Mouse (Mus musculus): ENCODE results near the gene Ctnnbip1.

DNA sequence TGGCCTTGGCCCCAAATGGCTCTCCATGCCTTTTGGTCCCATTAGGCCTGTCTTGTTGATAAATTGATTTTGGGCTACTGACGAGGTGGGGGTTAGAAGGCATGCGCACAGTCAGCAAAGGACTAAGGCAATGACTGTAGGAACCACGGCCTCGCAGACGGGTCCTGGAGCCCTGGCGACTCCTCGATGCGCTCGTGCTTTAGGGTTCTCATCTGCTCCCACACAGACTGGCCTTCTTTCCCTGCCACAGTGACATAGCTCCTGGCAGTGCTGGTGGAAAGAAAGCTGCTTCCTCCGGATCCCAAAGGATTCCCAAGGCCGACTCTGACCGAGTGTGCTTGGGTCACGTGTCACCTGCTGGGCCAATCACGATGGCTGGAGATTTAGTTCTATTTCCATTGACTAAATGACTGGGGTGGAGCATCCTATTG is 56.4 kb downstream of the Ctnnbip1 start:
- no peak for TF ChIP-seq CTCF (IDR thresholded peaks at IDR 0.05; ENCODE audit: control insufficient read depth, insufficient read depth, insufficient read length)
- TF ChIP-seq USF1 (IDR thresholded peaks at IDR 0.05; ENCODE audit: low read depth) = no peak
- TF ChIP-seq MAX (IDR thresholded peaks at IDR 0.05) = no peak
- no peak for TF ChIP-seq CEBPB (IDR thresholded peaks at IDR 0.05; ENCODE audit: low read depth)
- no peak for TF ChIP-seq MYOG (IDR thresholded peaks at IDR 0.05; ENCODE audit: control insufficient read depth, extremely low read depth, insufficient read length)
- no peak for TF ChIP-seq MYOD1 (IDR thresholded peaks at IDR 0.05; ENCODE audit: control insufficient read depth, insufficient read length, low read depth)
- TF ChIP-seq FOSL1 (IDR thresholded peaks at IDR 0.05; ENCODE audit: insufficient read depth, low read length, poor library complexity, severe bottlenecking) = no peak

Data from C2C12 (cell line).